Mouse (Mus musculus) erythroid progenitor cell, adult 5-6 weeks (primary cell): ENCODE measurements around the gene Olfr1297. TPM values are rescaled to one million over a fixed set of nuclear protein-coding genes. Genes with fewer than 3 reads are reported as not detected.

Source experiments
- ATAC-seq: replicated peaks from 2 replicates; pipeline ENCODE4 v1.8.0; 2016; ENCODE audit warnings: moderate number of reproducible peaks, mild to moderate bottlenecking, moderate TSS enrichment, inconsistent platforms; ENCODE audit not compliant: poor library complexity, low FRiP score, severe bottlenecking
- total RNA-seq, 2 experiments: library from RNA; stranded (forward) in 1 of 2; stranded (reverse) in 1 of 2; fragments of 150-400 nt in 1 of 2; fragments of 186-747, 209-891 nt in 1 of 2; gene quantifications; 2 replicates each; pipeline versions ENCODE4 v1.2.3 to v1.2.4; 2015 to 2017; ENCODE audit warnings: low replicate concordance in 2 of 2

The Olfr1297 gene
- total RNA-seq (2015; ENCODE audit: low replicate concordance), result not detected in 2 replicates
- not detected in 2 replicates for total RNA-seq (2017; ENCODE audit: low replicate concordance)

GRCm38 (mm10) chr2:111626397-111626796 is at the start of gene Olfr1297:
TSS of gene Olfr1297 (minus strand) at chr2:111626497.
- no peak for ATAC-seq

- ATAC-seq, result no peak
Measured at GRCm38 (mm10) chr2:111661119-111661518, 34.8 kb upstream of the Olfr1297 start, which contains the start of gene Olfr1299. TSS of gene Olfr1299 (plus strand) at chr2:111661419.

- ATAC-seq, result no peak
Measured at GRCm38 (mm10) chr2:111649101-111649500, 22.8 kb upstream of the Olfr1297 start, which contains the start of gene Olfr1298. TSS of gene Olfr1298 (minus strand) at chr2:111649201.

- no peak for ATAC-seq
Measured at GRCm38 (mm10) chr2:111569581-111569980, 56.7 kb downstream of the Olfr1297 start, which contains the start of gene Olfr1295. TSS of gene Olfr1295 (minus strand) at chr2:111569681.

Other genes with a start within 250 kb of the Olfr1297 start
- gene Olfr1286, start 203.4 kb downstream of the Olfr1297 start, total RNA-seq (2015; ENCODE audit: low replicate concordance), result not detected in 2 replicates
- not detected in 2 replicates for gene Olfr1286, start 203.4 kb downstream of the Olfr1297 start, total RNA-seq (2017; ENCODE audit: low replicate concordance)
- gene Olfr1287, start 177.4 kb downstream of the Olfr1297 start, total RNA-seq (2015; ENCODE audit: low replicate concordance), result not detected in 2 replicates
- not detected in 2 replicates for gene Olfr1287, start 177.4 kb downstream of the Olfr1297 start, total RNA-seq (2017; ENCODE audit: low replicate concordance)
- not detected in 2 replicates for gene Olfr1288, start 152.4 kb downstream of the Olfr1297 start, total RNA-seq (2015; ENCODE audit: low replicate concordance)
- not detected in 2 replicates for gene Olfr1288, start 152.4 kb downstream of the Olfr1297 start, total RNA-seq (2017; ENCODE audit: low replicate concordance)
- not detected in 2 replicates for gene Olfr1289, start 145.7 kb downstream of the Olfr1297 start, total RNA-seq (2015; ENCODE audit: low replicate concordance)
- gene Olfr1289, start 145.7 kb downstream of the Olfr1297 start, total RNA-seq (2017; ENCODE audit: low replicate concordance), result not detected in 2 replicates
- not detected in 2 replicates for gene Olfr1290, start 132.7 kb downstream of the Olfr1297 start, total RNA-seq (2015; ENCODE audit: low replicate concordance)
- gene Olfr1290, start 132.7 kb downstream of the Olfr1297 start, total RNA-seq (2017; ENCODE audit: low replicate concordance), result not detected in 2 replicates
- not detected in 2 replicates for gene Olfr1291-ps1, start 129.3 kb downstream of the Olfr1297 start, total RNA-seq (2015; ENCODE audit: low replicate concordance)
- gene Olfr1291-ps1, start 129.3 kb downstream of the Olfr1297 start, total RNA-seq (2017; ENCODE audit: low replicate concordance), result not detected in 2 replicates
- gene Olfr1293-ps, start 101.3 kb downstream of the Olfr1297 start, total RNA-seq (2015; ENCODE audit: low replicate concordance), result not detected in 2 replicates
- not detected in 2 replicates for gene Olfr1293-ps, start 101.3 kb downstream of the Olfr1297 start, total RNA-seq (2017; ENCODE audit: low replicate concordance)
- not detected in 2 replicates for gene Olfr1294, start 86.2 kb downstream of the Olfr1297 start, total RNA-seq (2015; ENCODE audit: low replicate concordance)
- gene Olfr1294, start 86.2 kb downstream of the Olfr1297 start, total RNA-seq (2017; ENCODE audit: low replicate concordance), result not detected in 2 replicates
- not detected in 2 replicates for gene Olfr1295, start 56.8 kb downstream of the Olfr1297 start, total RNA-seq (2015; ENCODE audit: low replicate concordance)
- gene Olfr1295, start 56.8 kb downstream of the Olfr1297 start, total RNA-seq (2017; ENCODE audit: low replicate concordance), result not detected in 2 replicates
- not detected in 2 replicates for gene Olfr1298, start 22.7 kb upstream of the Olfr1297 start, total RNA-seq (2015; ENCODE audit: low replicate concordance)
- gene Olfr1298, start 22.7 kb upstream of the Olfr1297 start, total RNA-seq (2017; ENCODE audit: low replicate concordance), result not detected in 2 replicates
- gene Olfr1299, start 34.9 kb upstream of the Olfr1297 start, total RNA-seq (2015; ENCODE audit: low replicate concordance), result not detected in 2 replicates
- not detected in 2 replicates for gene Olfr1299, start 34.9 kb upstream of the Olfr1297 start, total RNA-seq (2017; ENCODE audit: low replicate concordance)
- gene Olfr1301, start 124.5 kb upstream of the Olfr1297 start, total RNA-seq (2015; ENCODE audit: low replicate concordance), result not detected in 2 replicates
- not detected in 2 replicates for gene Olfr1301, start 124.5 kb upstream of the Olfr1297 start, total RNA-seq (2017; ENCODE audit: low replicate concordance)
- not detected in 2 replicates for gene Olfr1302, start 150.9 kb upstream of the Olfr1297 start, total RNA-seq (2015; ENCODE audit: low replicate concordance)
- gene Olfr1302, start 150.9 kb upstream of the Olfr1297 start, total RNA-seq (2017; ENCODE audit: low replicate concordance), result not detected in 2 replicates
- gene Olfr1303, start 193.8 kb upstream of the Olfr1297 start, total RNA-seq (2015; ENCODE audit: low replicate concordance), result not detected in 2 replicates
- gene Olfr1303, start 193.8 kb upstream of the Olfr1297 start, total RNA-seq (2017; ENCODE audit: low replicate concordance), result not detected in 2 replicates